Mouse (Mus musculus): ENCODE measurements around the gene Rnf149. TPM values are rescaled to one million over a fixed set of nuclear protein-coding genes. Genes with fewer than 3 reads are reported as not detected.

Gene Rnf149
- polyA plus RNA-seq, 1 experiment from 2014 or later, result 26.4 TPM

GRCm38 (mm10) chr1:39549831-39550230 lies 27.4 kb downstream of the Rnf149 start:
- ATAC-seq (replicated peaks; ENCODE audit: low FRiP score, low read depth), result no peak
- no peaks in the 10 kb centered on the region for H3K27me3 ChIP-seq (ENCODE audit: insufficient read depth, low read length)
- H3K4me1 ChIP-seq (replicated peaks; ENCODE audit: insufficient read depth, low read length), result no peaks in the 10 kb centered on the region
- H3K36me3 ChIP-seq (ENCODE audit: insufficient read depth, low read length), result peaks cover 22% of the 10 kb centered on the region; the same call in 1 of the 2 replicates
- TF ChIP-seq CTCF (IDR thresholded peaks at IDR 0.05; ENCODE audit: low read depth), result no peak
- WGBS, result 54% methylated on average over 2 of the region's 2 CpGs
- H3K27ac ChIP-seq, result no peak overlapping the region
- no peak overlapping the region for H3K9ac ChIP-seq (ENCODE audit: low read depth, low read length)
- no peak overlapping the region for H3K4me3 ChIP-seq (replicated peaks; ENCODE audit: low read depth, low read length)
- no peaks in the 10 kb centered on the region for H3K9me3 ChIP-seq (replicated peaks; ENCODE audit: low read length)
- peak; percentile 39 for DNase-seq (ENCODE audit: low spot score)
- no peak overlapping the region for H3K4me2 ChIP-seq (ENCODE audit: low read length)

- no peaks in the 10 kb centered on the region for H3K4me1 ChIP-seq (replicated peaks; ENCODE audit: insufficient read depth, low read length)
- no peak for ATAC-seq (replicated peaks; ENCODE audit: low FRiP score, low read depth)
- DNase-seq (ENCODE audit: low spot score), result peak; percentile 29
These were observed 30.0 kb downstream of the Rnf149 start for GRCm38 (mm10) chr1:39547238-39547637.

GRCm38 (mm10) chr1:39546160-39546866 lies 30.9 kb downstream of the Rnf149 start:
- no peaks in the 10 kb centered on the region for H3K9me3 ChIP-seq (replicated peaks; ENCODE audit: low read length)
- WGBS, result 84% methylated on average over 6 of the region's 6 CpGs
- ATAC-seq (replicated peaks; ENCODE audit: low FRiP score, low read depth) (no peak), DNase-seq (ENCODE audit: low spot score) (no peak)
- TF ChIP-seq CTCF (IDR thresholded peaks at IDR 0.05; ENCODE audit: low read depth), result no peak
- peaks cover 31% of the 10 kb centered on the region; the same call in 1 of the 2 replicates for H3K36me3 ChIP-seq (ENCODE audit: insufficient read depth, low read length)
- no peak overlapping the region for H3K9ac ChIP-seq (ENCODE audit: low read depth, low read length)
- H3K27ac ChIP-seq, result no peak overlapping the region
- no peak overlapping the region for H3K4me3 ChIP-seq (replicated peaks; ENCODE audit: low read depth, low read length)
- no peaks in the 10 kb centered on the region for H3K27me3 ChIP-seq (ENCODE audit: insufficient read depth, low read length)
- H3K4me2 ChIP-seq (ENCODE audit: low read length), result no peak overlapping the region
- H3K4me1 ChIP-seq (replicated peaks; ENCODE audit: insufficient read depth, low read length), result no peaks in the 10 kb centered on the region

More at GRCm38 (mm10) chr1:39547238-39547637, 30.0 kb downstream of the Rnf149 start:
- 45% methylated on average over 2 of the region's 2 CpGs for WGBS
- H3K4me2 ChIP-seq (ENCODE audit: low read length), result no peak overlapping the region
- TF ChIP-seq CTCF (IDR thresholded peaks at IDR 0.05; ENCODE audit: low read depth), result peak; percentile 40; the same call in 1 of the 2 replicates
- H3K27ac ChIP-seq, result no peak overlapping the region
- no peak overlapping the region for H3K9ac ChIP-seq (ENCODE audit: low read depth, low read length)
- H3K9me3 ChIP-seq (replicated peaks; ENCODE audit: low read length), result no peaks in the 10 kb centered on the region
- peaks cover 26% of the 10 kb centered on the region; the same call in 1 of the 2 replicates for H3K36me3 ChIP-seq (ENCODE audit: insufficient read depth, low read length)
- H3K27me3 ChIP-seq (ENCODE audit: insufficient read depth, low read length), result no peaks in the 10 kb centered on the region
- no peak overlapping the region for H3K4me3 ChIP-seq (replicated peaks; ENCODE audit: low read depth, low read length)

GRCm38 (mm10) chr1:39545589-39545988 lies 31.6 kb downstream of the Rnf149 start:
- Histone ChIP-seq H3K4me2 (ENCODE audit: low read length) (no peak overlapping the region), H3K27ac (no peak overlapping the region), H3K9ac (ENCODE audit: low read depth, low read length) (no peak overlapping the region), H3K4me3 (replicated peaks; ENCODE audit: low read depth, low read length) (no peak overlapping the region), H3K9me3 (replicated peaks; ENCODE audit: low read length) (no peaks in the 10 kb centered on the region), H3K27me3 (ENCODE audit: insufficient read depth, low read length) (no peaks in the 10 kb centered on the region), H3K36me3 (ENCODE audit: insufficient read depth, low read length) (peaks cover 37% of the 10 kb centered on the region), H3K4me1 (replicated peaks; ENCODE audit: insufficient read depth, low read length) (no peaks in the 10 kb centered on the region)
- WGBS, result 87% methylated on average over 7 of the region's 7 CpGs
- no peak for TF ChIP-seq CTCF (IDR thresholded peaks at IDR 0.05; ENCODE audit: low read depth)
- ATAC-seq (replicated peaks; ENCODE audit: low FRiP score, low read depth) (no peak), DNase-seq (ENCODE audit: low spot score) (no peak)

GRCm38 (mm10) chr1:39540592-39540991 lies 36.6 kb downstream of the Rnf149 start:
- no peak for TF ChIP-seq CTCF (IDR thresholded peaks at IDR 0.05; ENCODE audit: low read depth)
- Histone ChIP-seq H3K36me3 (ENCODE audit: insufficient read depth, low read length) (peaks cover 57% of the 10 kb centered on the region), H3K27ac (no peak overlapping the region), H3K9ac (ENCODE audit: low read depth, low read length) (no peak overlapping the region), H3K4me2 (ENCODE audit: low read length) (no peak overlapping the region), H3K4me3 (replicated peaks; ENCODE audit: low read depth, low read length) (no peak overlapping the region), H3K4me1 (replicated peaks; ENCODE audit: insufficient read depth, low read length) (peaks cover 5% of the 10 kb centered on the region; the same call in 1 of the 2 replicates), H3K9me3 (replicated peaks; ENCODE audit: low read length) (no peaks in the 10 kb centered on the region), H3K27me3 (ENCODE audit: insufficient read depth, low read length) (no peaks in the 10 kb centered on the region)
- no peak for ATAC-seq (replicated peaks; ENCODE audit: low FRiP score, low read depth)
- DNase-seq (ENCODE audit: low spot score), result no peak

- Histone ChIP-seq H3K4me3 (replicated peaks; ENCODE audit: low read depth, low read length) (no peak overlapping the region), H3K27ac (no peak overlapping the region), H3K4me1 (replicated peaks; ENCODE audit: insufficient read depth, low read length) (peaks cover 5% of the 10 kb centered on the region; the same call in 1 of the 2 replicates), H3K27me3 (ENCODE audit: insufficient read depth, low read length) (no peaks in the 10 kb centered on the region), H3K9me3 (replicated peaks; ENCODE audit: low read length) (no peaks in the 10 kb centered on the region), H3K36me3 (ENCODE audit: insufficient read depth, low read length) (peaks cover 43% of the 10 kb centered on the region), H3K9ac (ENCODE audit: low read depth, low read length) (no peak overlapping the region), H3K4me2 (ENCODE audit: low read length) (0 out of 2 replicates have a peak overlapping the region, but pooled peaks have one; percentile 1)
- no peak for DNase-seq (ENCODE audit: low spot score)
- ATAC-seq (replicated peaks; ENCODE audit: low FRiP score, low read depth), result no peak
- WGBS, result 90% methylated on average over 10 of the region's 10 CpGs
- no peak for TF ChIP-seq CTCF (IDR thresholded peaks at IDR 0.05; ENCODE audit: low read depth)
These were observed 39.4 kb downstream of the Rnf149 start for GRCm38 (mm10) chr1:39537631-39538380.

Data from kidney, postnatal 0 days (tissue).